Mouse (Mus musculus) cerebellum, postnatal 10 days (tissue): ENCODE measurements at regions not wholly inside any gene's neighbourhood (a gene's known extent, or its start where the extent isn't known, plus 50 kb on each side); places are given as distances from the start of the nearest gene placed in this dataset.

ENCODE experiments used
- DNase-seq, 2 experiments: peaks; one replicate each; pipeline ENCODE4 v3.0.0; 2021; ENCODE audit warnings: mixed read lengths in 2 of 2

GRCm38 (mm10) chr13:83716711-83717171, 212.9 kb downstream of the Mef2c start:
- peak; percentile 95 for DNase-seq

GRCm38 (mm10) chr13:83717686-83718210, 213.9 kb downstream of the Mef2c start:
- DNase-seq = peak; percentile 39 to 66

- DNase-seq = peak; percentile 78 to 84
Observed at GRCm38 (mm10) chr13:83718431-83719410, 214.9 kb downstream of the Mef2c start.

- peak; percentile 59 to 69 for DNase-seq
Observed at GRCm38 (mm10) chr13:83719635-83720291, 215.9 kb downstream of the Mef2c start.

GRCm38 (mm10) chr13:83720352-83720751, 216.5 kb downstream of the Mef2c start:
- peak; percentile 26 to 46 for DNase-seq

- peak; percentile 97 for DNase-seq
Observed at GRCm38 (mm10) chr13:83720883-83721371, 217.1 kb downstream of the Mef2c start.

GRCm38 (mm10) chr13:83721563-83721962, 217.7 kb downstream of the Mef2c start:
- peak; percentile 79 to 83 for DNase-seq

- peak; percentile 92 to 94 for DNase-seq
Observed at GRCm38 (mm10) chr13:83722241-83722640, 218.4 kb downstream of the Mef2c start.

GRCm38 (mm10) chr13:83722791-83723190, 219.0 kb downstream of the Mef2c start:
- peak in 1 of 2 experiments; percentile 60 for DNase-seq

- DNase-seq = peak; percentile 28 to 53
Observed at GRCm38 (mm10) chr13:83723396-83723795, 219.6 kb downstream of the Mef2c start.

GRCm38 (mm10) chr13:83724196-83724595, 220.4 kb downstream of the Mef2c start:
- DNase-seq = peak; percentile 76 to 78

GRCm38 (mm10) chr13:83724995-83725394, 221.2 kb downstream of the Mef2c start:
- DNase-seq = peak; percentile 96 to 97

- DNase-seq = peak; percentile 51 to 64
Observed at GRCm38 (mm10) chr13:83725831-83726230, 222.0 kb downstream of the Mef2c start.

GRCm38 (mm10) chr13:83726346-83726975, 222.6 kb downstream of the Mef2c start:
- peak; percentile 18 to 47 for DNase-seq

GRCm38 (mm10) chr13:83727051-83727765, 223.4 kb downstream of the Mef2c start:
- DNase-seq = peak; percentile 87 to 91

- peak; percentile 23 to 83 for DNase-seq
Observed at GRCm38 (mm10) chr13:83727766-83728395, 224.0 kb downstream of the Mef2c start.

- DNase-seq = peak; percentile 2 to 45
Observed at GRCm38 (mm10) chr13:83728421-83729010, 224.7 kb downstream of the Mef2c start.

GRCm38 (mm10) chr13:83729331-83730009, 225.6 kb downstream of the Mef2c start:
- DNase-seq = peak; percentile 88 to 89

- DNase-seq = no peak
Observed at GRCm38 (mm10) chr13:83730155-83730712, 226.4 kb downstream of the Mef2c start.
